In genomic region chr12:117728178-117728611, GRCm38 (mm10) we compare ENCODE assay signal across 9 mouse cellular contexts.
DNase-seq lines count a peak whose midpoint lies in the region; ATAC-seq lines count a peak whose summit lies in the region.
"Had no signal": no experiment of that assay in that cellular context is flagged by ENCODE, and none has a peak within 500 bp of the region (broad histone marks: within the 10 kb centered on the region; RNA-seq: fewer than 3 reads in every experiment).

No protein-coding gene starts in this region.

- no peak overlapping the region for H3K9ac ChIP-seq in forebrain, embryonic 16.5 days (replicated peaks; ENCODE audit: low read depth, low read length)

- peak overlapping the region; percentile 3; the same call in 1 of the 2 replicates for H3K27ac ChIP-seq in forebrain, embryonic 16.5 days (ENCODE audit: low read length)
- H3K27ac ChIP-seq: kidney, postnatal 0 days had no signal

- H3K4me1 ChIP-seq in forebrain, embryonic 16.5 days (replicated peaks; ENCODE audit: control insufficient read depth, insufficient read depth, low read length) = peaks cover 4% of the 10 kb centered on the region; the same call in 1 of the 2 replicates

- no peak overlapping the region for H3K4me2 ChIP-seq in forebrain, embryonic 16.5 days (ENCODE audit: low read length)

- peak; percentile 31 to 32 for DNase-seq in kidney, adult 8-10 months
- DNase-seq in kidney, adult 18-20 months = no peak
- DNase-seq in adrenal gland, postnatal 14 days = peak; percentile 54
- peak; percentile 65 for DNase-seq in mesoderm, embryonic 11.5 days (ENCODE audit: low read depth, low spot score)
- no peak for DNase-seq in yolk sac, embryonic 10.5 days (ENCODE audit: low spot score)
- no peak for DNase-seq in cerebellum, adult 11-12 months
- DNase-seq in left cerebral cortex, postnatal 25 days (ENCODE audit: low spot score in 2 of 2) = no peak

- ATAC-seq in forebrain, embryonic 16.5 days = peak; percentile 75

- no peaks in the 10 kb centered on the region for H3K9me3 ChIP-seq in forebrain, embryonic 16.5 days (ENCODE audit: control insufficient read depth, low read length)

- H3K27me3 ChIP-seq in forebrain, embryonic 16.5 days (replicated peaks; ENCODE audit: control insufficient read depth, insufficient read depth, low read length) = no peaks in the 10 kb centered on the region

- H3K36me3 ChIP-seq in forebrain, embryonic 16.5 days (ENCODE audit: control insufficient read depth, insufficient read depth) = peaks cover 2% of the 10 kb centered on the region; the same call in 1 of the 2 replicates

- WGBS in forebrain, embryonic 16.5 days = 39% methylated on average over 3 of the region's 3 CpGs

- intact Hi-C loops in left cerebral cortex, postnatal 25 days (cut with DNase I) = no loop called here

- H3K4me3 ChIP-seq in forebrain, embryonic 16.5 days (replicated peaks; ENCODE audit: low read length) = no peak overlapping the region

Comparison
In these comparisons a context has a peak if more than half of its experiments do, and no peak if none do; other contexts are left out.
1. DNase-seq: peak in kidney, adult 8-10 months (2 of 2), adrenal gland, postnatal 14 days (single experiment) and mesoderm, embryonic 11.5 days (single experiment); none in kidney, adult 18-20 months (single experiment), yolk sac, embryonic 10.5 days (single experiment), cerebellum, adult 11-12 months (single experiment) and left cerebral cortex, postnatal 25 days (0 of 2).